Mouse (Mus musculus) G1E (cell line): ENCODE data around the gene Grifin.

Experiments used
- CTCF ChIP-seq: IDR thresholded peaks from 2 replicates; pipeline ENCODE4 v1.5.1; 2012; ENCODE audit warnings: low read depth, low read length, inconsistent platforms, mixed read lengths
- GATA1 ChIP-seq: IDR thresholded peaks from 2 replicates; pipeline ENCODE4 v1.6.1; 2012; ENCODE audit warnings: borderline replicate concordance, low read length, inconsistent platforms, mixed read lengths

DNA sequence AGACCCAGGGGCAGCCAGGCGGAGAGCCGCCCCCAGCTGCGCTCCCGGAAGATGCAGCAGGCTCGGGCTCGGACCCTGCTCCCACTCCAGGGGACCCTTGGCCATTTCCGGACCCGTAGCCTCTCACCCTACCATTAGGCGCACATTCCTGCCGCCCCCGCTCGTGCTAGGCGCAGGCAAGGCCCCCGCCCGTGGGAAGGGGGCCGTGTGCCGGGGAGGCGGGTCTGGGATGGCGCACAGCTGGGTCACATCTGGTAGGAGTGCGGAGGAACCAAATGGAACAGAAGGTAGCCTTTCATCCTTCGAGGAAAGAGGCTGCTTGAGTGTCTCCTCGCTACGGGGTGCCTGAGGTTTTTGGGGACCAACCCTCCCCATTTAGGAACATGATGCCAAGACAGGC lies 41.5 kb upstream of the Grifin start:
- TF ChIP-seq CTCF (no peak), GATA1 (no peak)
